Mouse (Mus musculus) midbrain, embryonic 11.5 days (tissue): ENCODE data around the gene Arl2. TPM values are rescaled to one million over a fixed set of nuclear protein-coding genes. Genes with fewer than 3 reads are reported as not detected.
"Not testable (repeated sequence)": the region's sequence is repeated elsewhere in the genome, so short reads cannot be mapped to it uniquely, and the experiment has no call there.

Source experiments
- ATAC-seq: fragments of 200-750 bp; cut with Nextera tagmentation; 2 replicates; pipeline ENCODE4 v1.8.0; 2017; ENCODE audit warnings: moderate TSS enrichment, moderate library complexity; ENCODE audit not compliant: low FRiP score
- DNase-seq: peaks from one replicate; pipeline ENCODE4 v3.0.0; 2015; ENCODE audit warnings: low spot score; ENCODE audit errors: missing footprints
- H3K27ac ChIP-seq: fragments of 300-500 bp; sonication (generic); 2 replicates; pipeline ENCODE4 v1.5.1; 2014; ENCODE audit warnings: low read depth, low read length
- H3K27me3 ChIP-seq: fragments of 300-500 bp; sonication (generic); 2 replicates; pipeline ENCODE4 v1.6.1; 2014; ENCODE audit warnings: mild to moderate bottlenecking, low read length, moderate library complexity, mixed read lengths; ENCODE audit not compliant: control insufficient read depth, insufficient read depth
- H3K36me3 ChIP-seq: fragments of 300-500 bp; sonication (generic); 2 replicates; pipeline ENCODE4 v1.6.1; 2014; ENCODE audit warnings: mild to moderate bottlenecking, low read length, moderate library complexity, mixed read lengths; ENCODE audit not compliant: control insufficient read depth, insufficient read depth
- H3K4me1 ChIP-seq: fragments of 300-500 bp; sonication (generic); 2 replicates; pipeline ENCODE4 v1.6.1; 2014; ENCODE audit warnings: low read length; ENCODE audit not compliant: control insufficient read depth, insufficient read depth
- H3K4me2 ChIP-seq: fragments of 300-500 bp; sonication (generic); 2 replicates; pipeline ENCODE4 v1.6.1; 2014; ENCODE audit warnings: mild to moderate bottlenecking, moderate library complexity
- H3K4me3 ChIP-seq: fragments of 300-500 bp; sonication (generic); 2 replicates; pipeline ENCODE4 v1.5.1; 2014; ENCODE audit warnings: low read depth, low read length
- H3K9ac ChIP-seq: fragments of 300-500 bp; sonication (generic); 2 replicates; pipeline ENCODE4 v1.6.1; 2014; ENCODE audit warnings: low read length
- H3K9me3 ChIP-seq: fragments of 300-500 bp; sonication (generic); 2 replicates; pipeline ENCODE4 v1.6.1; 2016; ENCODE audit warnings: low read length; ENCODE audit not compliant: control insufficient read depth
- WGBS: fragments of 180-500 bp; shearing (Covaris S2); extraction: QIAGEN DNeasy Blood & Tissue Kit; methylation state at CpG from one replicate; pipeline ENCODE4 v1.1.7; 2014; 5-methylcytosine and 5-hydroxymethylcytosine counted together
- polyA plus RNA-seq: library from polyadenylated mRNA; unstranded; fragments of >200 nt; fragmentation: Nextera tagmentation; extraction: Ambion mirVana; gene quantifications from 2 replicates; pipeline ENCODE4 v1.2.1, GENCODE M21; 2014

Arl2 gene
- polyA plus RNA-seq, 1 experiment from 2014 or later: 86.1 TPM

- 87% methylated on average over 7 of the region's 7 CpGs for WGBS
- Histone ChIP-seq H3K27me3 (no peaks in the 10 kb centered on the region), H3K27ac (no peak overlapping the region), H3K4me1 (peaks cover 2% of the 10 kb centered on the region; the same call in 1 of the 2 replicates), H3K9me3 (no peaks in the 10 kb centered on the region), H3K4me3 (no peak overlapping the region), H3K4me2 (no peak overlapping the region), H3K9ac (no peak overlapping the region), H3K36me3 (no peaks in the 10 kb centered on the region; the same call in none of the 2 replicates)
- ATAC-seq (no peak), DNase-seq (no peak)
Measured at GRCm38 (mm10) chr19:6132171-6132827, 9.0 kb downstream of the Arl2 start.

- ATAC-seq, H3K27me3 ChIP-seq, H3K27ac ChIP-seq, H3K4me1 ChIP-seq, H3K4me2 ChIP-seq, H3K36me3 ChIP-seq, H3K9ac ChIP-seq, H3K9me3 ChIP-seq, H3K4me3 ChIP-seq, DNase-seq: not testable (repeated sequence)
- WGBS: 75% methylated on average over 7 of the region's 7 CpGs
Measured at GRCm38 (mm10) chr19:6130414-6131128, 10.8 kb downstream of the Arl2 start.

GRCm38 (mm10) chr19:6127760-6128341 lies 13.5 kb downstream of the Arl2 start, which contains the start of gene Snx15:
Snx15 (minus strand) TSS chr19:6128304.
- ATAC-seq: peak; percentile 91
- DNase-seq: peak; percentile 98
- Histone ChIP-seq H3K4me2 (peak within 1 kb of the TSS; percentile 66), H3K4me1 (peaks cover 2% of the 10 kb centered on the region; the same call in 1 of the 2 replicates), H3K27ac (peak within 1 kb of the TSS; percentile 68), H3K36me3 (no peaks in the 10 kb centered on the region), H3K9me3 (no peaks in the 10 kb centered on the region), H3K4me3 (peak within 1 kb of the TSS; percentile 44), H3K9ac (peak within 1 kb of the TSS; percentile 64), H3K27me3 (no peaks in the 10 kb centered on the region)
- under 1% methylated on average over 32 of the region's 32 CpGs for WGBS

GRCm38 (mm10) chr19:6126789-6127580 lies 14.4 kb downstream of the Arl2 start:
- no peaks in the 10 kb centered on the region for H3K36me3 ChIP-seq
- ATAC-seq (no peak), DNase-seq (peak; percentile 81)
- peaks cover 2% of the 10 kb centered on the region; the same call in 1 of the 2 replicates for H3K4me1 ChIP-seq
- WGBS: 75% methylated on average over 10 of the region's 10 CpGs
- peak overlapping the region; percentile 66 for H3K4me2 ChIP-seq
- H3K9me3 ChIP-seq: no peaks in the 10 kb centered on the region
- peak overlapping the region; percentile 44 for H3K4me3 ChIP-seq
- H3K27me3 ChIP-seq: no peaks in the 10 kb centered on the region
- no peak overlapping the region for H3K27ac ChIP-seq
- H3K9ac ChIP-seq: peak overlapping the region; percentile 64; the same call in 1 of the 2 replicates

- no peak overlapping the region for H3K4me3 ChIP-seq
- no peak overlapping the region for H3K4me2 ChIP-seq
- H3K36me3 ChIP-seq: no peaks in the 10 kb centered on the region
- H3K9ac ChIP-seq: no peak overlapping the region
- H3K4me1 ChIP-seq: peaks cover 2% of the 10 kb centered on the region; the same call in 1 of the 2 replicates
- WGBS: 24% methylated on average over 4 of the region's 4 CpGs
- DNase-seq (peak; percentile 95), ATAC-seq (no peak)
- H3K27ac ChIP-seq: no peak overlapping the region
- H3K9me3 ChIP-seq: no peaks in the 10 kb centered on the region
- no peaks in the 10 kb centered on the region for H3K27me3 ChIP-seq
Measured at GRCm38 (mm10) chr19:6126289-6126688, 15.1 kb downstream of the Arl2 start.

GRCm38 (mm10) chr19:6124898-6125297 lies 16.4 kb downstream of the Arl2 start:
- DNase-seq: peak; percentile 78
- 72% methylated on average over 2 of the region's 2 CpGs for WGBS
- no peak for ATAC-seq
- Histone ChIP-seq H3K4me1 (peaks cover 2% of the 10 kb centered on the region; the same call in 1 of the 2 replicates), H3K27me3 (no peaks in the 10 kb centered on the region), H3K27ac (no peak overlapping the region), H3K9me3 (no peaks in the 10 kb centered on the region), H3K4me3 (no peak overlapping the region), H3K9ac (no peak overlapping the region), H3K36me3 (no peaks in the 10 kb centered on the region), H3K4me2 (no peak overlapping the region)

GRCm38 (mm10) chr19:6123330-6123729 lies 18.0 kb downstream of the Arl2 start:
- Histone ChIP-seq H3K4me2 (no peak overlapping the region), H3K9ac (0 out of 2 replicates have a peak overlapping the region, but pooled peaks have one; percentile 9), H3K4me3 (no peak overlapping the region), H3K36me3 (no peaks in the 10 kb centered on the region), H3K27ac (no peak overlapping the region), H3K27me3 (no peaks in the 10 kb centered on the region), H3K4me1 (peaks cover 2% of the 10 kb centered on the region), H3K9me3 (no peaks in the 10 kb centered on the region)
- peak; percentile 80 for DNase-seq
- 76% methylated on average over 8 of the region's 8 CpGs for whole genome bisulfite sequencing
- ATAC-seq: no peak

GRCm38 (mm10) chr19:6121761-6122160 lies 19.6 kb downstream of the Arl2 start:
- Histone ChIP-seq H3K9ac (no peak overlapping the region), H3K36me3 (no peaks in the 10 kb centered on the region), H3K4me2 (no peak overlapping the region), H3K27me3 (no peaks in the 10 kb centered on the region), H3K9me3 (no peaks in the 10 kb centered on the region), H3K4me3 (no peak overlapping the region), H3K27ac (no peak overlapping the region), H3K4me1 (peaks cover 6% of the 10 kb centered on the region)
- ATAC-seq (no peak), DNase-seq (peak; percentile 65)
- WGBS: 31% methylated on average over 19 of the region's 19 CpGs
